Mouse (Mus musculus) thymus, adult 2 months (tissue): ENCODE results near the gene Slc2a12. TPM values are rescaled to one million over a fixed set of nuclear protein-coding genes. Genes with fewer than 3 reads are reported as not detected.

Source experiments
- DNase-seq: peaks from one replicate; pipeline ENCODE4 v3.0.0; 2021
- H3K27ac ChIP-seq: fragments of 200-500 bp; 2 replicates; pipeline ENCODE4 v1.5.1; 2012; ENCODE audit warnings: low read length, control low read depth; ENCODE audit not compliant: control insufficient read depth, insufficient read depth
- H3K27me3 ChIP-seq: fragments of 200-500 bp; 2 replicates; pipeline ENCODE4 v1.6.1; 2012; ENCODE audit warnings: mild to moderate bottlenecking, low read length, moderate library complexity, mixed read lengths; ENCODE audit not compliant: control insufficient read depth, insufficient read depth
- H3K36me3 ChIP-seq: fragments of 200-500 bp; 2 replicates; pipeline ENCODE4 v1.6.1; 2012; ENCODE audit warnings: mild to moderate bottlenecking, low read length, moderate library complexity; ENCODE audit not compliant: control insufficient read depth, insufficient read depth
- H3K4me1 ChIP-seq: fragments of 200-500 bp; replicated peaks from 2 replicates; pipeline ENCODE4 v1.6.1; 2012; ENCODE audit warnings: low read length; ENCODE audit not compliant: control insufficient read depth, insufficient read depth
- H3K4me3 ChIP-seq: fragments of 200-500 bp; 2 replicates; pipeline ENCODE4 v1.5.1; 2012; ENCODE audit warnings: mild to moderate bottlenecking, low read length, control low read depth, moderate library complexity; ENCODE audit not compliant: control insufficient read depth, insufficient read depth
- CTCF ChIP-seq: fragments of 200-500 bp; IDR thresholded peaks from 2 replicates; pipeline ENCODE4 v1.5.1; 2012; ENCODE audit warnings: mild to moderate bottlenecking, control low read depth, low read length, moderate library complexity, borderline replicate concordance; ENCODE audit not compliant: control insufficient read depth, poor library complexity, insufficient read depth; ENCODE audit errors: extremely low read depth
- POLR2A ChIP-seq: fragments of 200-500 bp; IDR thresholded peaks from 2 replicates; pipeline ENCODE4 v1.6.1; 2012; ENCODE audit warnings: mild to moderate bottlenecking, low read length, control low read depth, moderate library complexity; ENCODE audit not compliant: control insufficient read depth, poor library complexity, insufficient read depth; ENCODE audit errors: extremely low read depth
- WGBS: fragments of 180-500 bp; shearing (Covaris S2); methylation state at CpG from one replicate; pipeline ENCODE4 v1.1.7; 2018; 5-methylcytosine and 5-hydroxymethylcytosine counted together
- polyA plus RNA-seq: library from polyadenylated mRNA; depleted of rRNA; stranded (reverse); fragments of >200 nt; gene quantifications from 2 replicates; pipeline ENCODE4 v1.2.3, GENCODE M21; 2012

Slc2a12 gene
- polyA plus RNA-seq, 1 experiment, result 0.88 TPM

- no peak for DNase-seq
- no peak overlapping the region for H3K4me3 ChIP-seq
- TF ChIP-seq CTCF, result no peak
- TF ChIP-seq POLR2A, result no peak
- no peaks in the 10 kb centered on the region for H3K4me1 ChIP-seq
- H3K36me3 ChIP-seq, result no peaks in the 10 kb centered on the region
- no peaks in the 10 kb centered on the region for H3K27me3 ChIP-seq
- no peak overlapping the region for H3K27ac ChIP-seq
- WGBS, result 90% methylated on average over 10 of the region's 10 CpGs
Measured at GRCm38 (mm10) chr10:22659386-22659725, 14.5 kb downstream of the Slc2a12 start.

GRCm38 (mm10) chr10:22660286-22661000 lies 15.6 kb downstream of the Slc2a12 start:
- no peak overlapping the region for H3K4me3 ChIP-seq
- H3K27me3 ChIP-seq, result no peaks in the 10 kb centered on the region
- H3K27ac ChIP-seq, result no peak overlapping the region
- no peaks in the 10 kb centered on the region for H3K4me1 ChIP-seq
- no peaks in the 10 kb centered on the region for H3K36me3 ChIP-seq
- no peak for DNase-seq
- TF ChIP-seq CTCF, result no peak
- TF ChIP-seq POLR2A, result no peak
- 90% methylated on average over 5 of the region's 5 CpGs for WGBS

GRCm38 (mm10) chr10:22668509-22668908 lies 23.7 kb downstream of the Slc2a12 start:
- H3K4me1 ChIP-seq, result no peaks in the 10 kb centered on the region
- no peaks in the 10 kb centered on the region for H3K36me3 ChIP-seq
- H3K4me3 ChIP-seq, result no peak overlapping the region
- no peak for DNase-seq
- H3K27ac ChIP-seq, result no peak overlapping the region
- TF ChIP-seq CTCF (no peak), POLR2A (no peak)
- 94% methylated on average over 13 of the region's 13 CpGs for WGBS
- no peaks in the 10 kb centered on the region for H3K27me3 ChIP-seq

GRCm38 (mm10) chr10:22674176-22674575 lies 29.4 kb downstream of the Slc2a12 start:
- DNase-seq, result no peak
- TF ChIP-seq CTCF (no peak), POLR2A (no peak)
- no peaks in the 10 kb centered on the region for H3K36me3 ChIP-seq
- no peaks in the 10 kb centered on the region for H3K4me1 ChIP-seq
- no peaks in the 10 kb centered on the region for H3K27me3 ChIP-seq
- H3K27ac ChIP-seq, result no peak overlapping the region
- H3K4me3 ChIP-seq, result no peak overlapping the region
- 95% methylated on average over 8 of the region's 8 CpGs for WGBS

- H3K4me1 ChIP-seq, result no peaks in the 10 kb centered on the region
- no peak overlapping the region for H3K4me3 ChIP-seq
- no peaks in the 10 kb centered on the region for H3K27me3 ChIP-seq
- TF ChIP-seq POLR2A (no peak), CTCF (no peak)
- H3K36me3 ChIP-seq, result no peaks in the 10 kb centered on the region
- DNase-seq, result no peak
- 90% methylated on average over 13 of the region's 13 CpGs for WGBS
- H3K27ac ChIP-seq, result no peak overlapping the region
Measured at GRCm38 (mm10) chr10:22675848-22676630, 31.2 kb downstream of the Slc2a12 start.

GRCm38 (mm10) chr10:22696236-22696635 lies 51.4 kb downstream of the Slc2a12 start:
- no peak for DNase-seq
- WGBS, result 98% methylated on average over 9 of the region's 9 CpGs
- H3K4me1 ChIP-seq, result peaks cover 16% of the 10 kb centered on the region
- no peak overlapping the region for H3K4me3 ChIP-seq
- TF ChIP-seq CTCF, result no peak
- no peak for TF ChIP-seq POLR2A
- H3K27ac ChIP-seq, result no peak overlapping the region
- H3K27me3 ChIP-seq, result no peaks in the 10 kb centered on the region
- no peaks in the 10 kb centered on the region for H3K36me3 ChIP-seq

GRCm38 (mm10) chr10:22696864-22697263 lies 52.1 kb downstream of the Slc2a12 start:
- peaks cover 16% of the 10 kb centered on the region for H3K4me1 ChIP-seq
- DNase-seq, result no peak
- no peaks in the 10 kb centered on the region for H3K27me3 ChIP-seq
- TF ChIP-seq CTCF, result no peak
- H3K36me3 ChIP-seq, result no peaks in the 10 kb centered on the region
- no peak overlapping the region for H3K27ac ChIP-seq
- H3K4me3 ChIP-seq, result no peak overlapping the region
- WGBS, result 97% methylated on average over 7 of the region's 7 CpGs
